Mouse (Mus musculus): ENCODE results near the gene Hint1.

DNA sequence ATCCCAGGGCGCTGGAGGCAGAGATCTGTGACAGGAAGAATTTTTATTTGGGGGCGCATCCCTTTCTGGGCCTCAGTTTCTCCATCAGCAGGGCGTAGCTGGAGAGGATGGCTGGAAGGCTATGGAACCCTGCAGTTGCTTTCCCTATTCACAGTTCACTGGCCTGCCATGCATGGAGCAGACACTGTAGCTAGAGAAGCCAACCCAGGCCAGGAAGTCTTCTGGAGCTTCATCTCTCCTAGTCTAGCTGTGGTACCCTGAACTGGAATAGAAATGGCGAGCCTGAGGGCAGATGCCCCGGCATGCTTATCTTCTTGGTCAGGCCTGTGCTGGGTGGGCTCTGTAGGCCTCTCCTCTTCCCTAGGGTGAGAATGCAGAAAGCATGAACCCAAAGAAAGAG lies 37.2 kb downstream of the Hint1 start:
- no peak for TF ChIP-seq GATA1 (IDR thresholded peaks at IDR 0.05; ENCODE audit: low read length)
- TF ChIP-seq TAL1 (IDR thresholded peaks at IDR 0.05; ENCODE audit: low read length): no peak

Measured in erythroblast, embryonic 14.5 days (primary cell).